Mouse (Mus musculus) adrenal gland, postnatal 36 days (tissue): ENCODE results near the gene Actl11. TPM values are rescaled to one million over a fixed set of nuclear protein-coding genes. Genes with fewer than 3 reads are reported as not detected.

Source experiments
- DNase-seq, 2 experiments: peaks; one replicate each; pipeline ENCODE4 v3.0.0; 2021; ENCODE audit warnings: mixed read lengths in 1 of 2
- total RNA-seq, 2 experiments: library from RNA; stranded (reverse); gene quantifications; 2 replicates each; pipeline ENCODE4 v1.2.3; 2021

The Actl11 gene
- total RNA-seq, 2 experiments from 2014 or later, result not detected

- DNase-seq, result peak in 1 of 2 experiments; percentile 49
These were observed 33.6 kb downstream of the Actl11 start for GRCm38 (mm10) chr9:107961881-107962280.

DNA sequence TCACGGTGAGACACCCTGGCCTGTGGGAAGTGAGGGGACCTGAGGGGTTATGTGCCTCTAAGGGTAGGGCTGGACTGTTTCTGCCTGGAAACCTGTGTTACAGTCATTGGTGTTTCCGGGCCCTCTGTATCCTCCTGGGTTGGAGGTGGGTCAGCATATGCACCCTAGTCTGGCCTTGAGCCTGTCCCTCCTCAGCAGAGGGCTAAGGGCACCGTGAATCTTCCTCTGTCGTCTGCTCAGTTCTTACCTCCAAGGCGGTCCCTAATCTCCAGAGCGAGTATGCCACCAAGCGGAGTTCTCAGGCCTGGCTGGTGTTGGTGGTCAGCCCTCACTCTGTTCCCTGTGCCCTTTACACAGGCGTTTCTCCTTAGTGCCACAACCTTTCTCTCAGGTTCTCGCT is 34.6 kb downstream of the Actl11 start:
- no peak for DNase-seq

DNA sequence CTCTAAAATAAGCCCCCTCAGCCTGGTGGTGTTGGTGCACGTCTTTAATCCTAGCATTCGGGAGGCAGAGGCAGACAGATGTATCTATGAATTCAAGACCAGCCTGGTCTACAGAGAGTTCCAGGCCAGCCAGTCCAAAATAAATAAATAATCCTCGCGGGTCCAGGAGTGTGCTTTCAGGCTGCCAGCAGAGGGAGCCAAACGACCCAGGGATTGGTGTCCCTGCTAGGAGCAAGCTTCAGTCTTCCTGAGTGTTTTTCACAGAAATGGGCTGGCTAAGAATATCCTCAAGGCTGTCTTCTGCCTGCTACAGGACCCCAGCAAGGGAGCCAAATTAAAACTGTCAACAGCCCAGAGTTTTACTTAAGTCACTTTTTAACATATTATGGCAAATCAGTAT is 35.4 kb downstream of the Actl11 start:
- peak; percentile 85 to 91 for DNase-seq

GRCm38 (mm10) chr9:107964681-107965080 is 36.4 kb downstream of the Actl11 start:
- no peak for DNase-seq

DNA sequence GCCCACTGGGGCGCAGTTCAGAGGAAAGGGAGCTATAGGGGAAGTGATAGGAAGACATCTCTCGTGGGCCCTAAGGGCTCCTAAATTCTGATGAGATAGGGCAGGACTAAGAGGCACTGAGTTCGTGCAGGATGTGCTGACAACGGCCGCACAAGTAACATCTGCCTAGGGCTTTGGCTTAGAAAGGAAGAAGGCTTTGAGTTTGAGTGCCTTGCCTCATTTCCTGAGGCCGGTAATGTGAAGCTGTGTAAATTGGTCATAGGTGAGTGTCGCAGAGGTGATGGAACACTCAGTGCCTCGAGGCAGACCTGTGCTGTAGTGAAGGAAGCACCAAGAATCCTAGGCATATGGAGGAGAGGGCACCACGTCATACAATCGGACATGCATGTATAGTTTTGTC is 38.4 kb downstream of the Actl11 start:
- DNase-seq, result no peak

GRCm38 (mm10) chr9:107967437-107967836 is 39.2 kb downstream of the Actl11 start:
- DNase-seq, result no peak

DNA sequence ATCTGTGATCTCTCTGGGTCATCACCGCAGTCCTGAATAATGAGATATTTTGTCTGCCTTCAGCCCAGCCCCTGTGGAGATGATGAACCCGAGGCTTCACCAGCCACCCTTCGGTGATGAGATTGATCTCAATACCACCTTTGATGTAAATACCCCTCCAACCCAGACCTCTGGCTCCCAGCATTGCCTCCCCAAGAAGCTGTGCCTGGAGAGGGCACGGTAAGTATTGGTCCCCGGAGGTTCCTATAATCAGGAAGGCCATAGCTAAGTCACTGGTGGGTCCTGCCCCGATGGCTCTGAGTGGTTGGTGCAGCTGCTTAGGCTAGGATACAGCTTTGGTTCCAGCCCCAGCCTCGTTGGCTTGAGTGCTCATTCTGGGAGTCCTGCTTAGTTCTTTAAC is 40.3 kb downstream of the Actl11 start:
- no peak for DNase-seq

DNA sequence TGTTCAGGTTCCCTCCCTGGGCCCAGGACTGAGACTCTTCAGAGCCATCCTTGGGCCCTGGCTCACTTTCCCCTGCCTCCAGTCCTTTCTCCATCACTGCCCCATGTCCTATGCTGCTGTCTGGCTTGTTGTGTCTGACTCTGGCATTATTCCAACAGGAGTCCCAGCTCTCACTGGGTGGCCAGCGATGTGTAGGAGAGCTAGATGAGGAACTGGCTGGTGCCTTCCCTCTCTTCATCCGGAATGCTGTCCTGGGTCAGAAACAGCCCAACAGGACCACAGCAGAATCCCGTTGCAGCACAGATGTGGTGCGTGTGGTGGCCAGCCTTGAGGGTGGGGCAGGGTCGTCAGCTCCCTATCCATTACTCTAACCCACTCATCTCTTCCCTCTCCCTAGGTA is 42.0 kb downstream of the Actl11 start:
- no peak for DNase-seq

- no peak for DNase-seq
These were observed 43.6 kb downstream of the Actl11 start for GRCm38 (mm10) chr9:107971690-107972541.

DNA sequence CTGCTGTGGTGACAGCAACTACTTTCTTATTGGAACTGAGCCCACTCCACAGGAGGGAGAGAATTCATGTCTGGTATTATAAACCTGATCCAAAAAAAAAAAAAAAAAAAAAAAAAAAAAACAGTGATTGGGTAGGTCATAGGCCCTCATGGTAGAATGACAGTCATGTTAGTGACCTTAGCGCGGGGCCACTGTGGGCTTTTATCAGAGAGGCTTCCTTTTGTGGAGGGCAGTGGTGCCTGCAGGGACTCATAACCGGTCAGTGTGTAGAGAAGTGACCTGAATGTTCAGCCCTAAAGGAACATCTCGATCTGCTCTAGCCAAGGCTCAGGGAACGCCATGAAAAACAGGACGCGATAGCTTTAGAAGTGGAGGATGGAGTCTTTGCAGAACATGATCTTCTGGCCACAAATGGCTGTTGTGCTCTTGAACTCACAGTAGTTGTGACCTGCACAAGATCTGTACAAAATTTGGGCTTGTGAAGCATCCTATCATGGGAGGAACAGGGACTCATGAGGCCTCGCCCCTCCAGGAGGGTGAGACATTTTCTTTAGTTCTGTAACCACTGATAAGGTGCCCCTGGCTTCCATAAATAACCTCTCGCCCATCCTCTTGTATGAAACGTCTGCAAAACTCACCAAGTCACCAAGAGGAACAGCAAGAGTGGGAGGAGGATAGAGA is 46.4 kb downstream of the Actl11 start:
- no peak for DNase-seq

DNA sequence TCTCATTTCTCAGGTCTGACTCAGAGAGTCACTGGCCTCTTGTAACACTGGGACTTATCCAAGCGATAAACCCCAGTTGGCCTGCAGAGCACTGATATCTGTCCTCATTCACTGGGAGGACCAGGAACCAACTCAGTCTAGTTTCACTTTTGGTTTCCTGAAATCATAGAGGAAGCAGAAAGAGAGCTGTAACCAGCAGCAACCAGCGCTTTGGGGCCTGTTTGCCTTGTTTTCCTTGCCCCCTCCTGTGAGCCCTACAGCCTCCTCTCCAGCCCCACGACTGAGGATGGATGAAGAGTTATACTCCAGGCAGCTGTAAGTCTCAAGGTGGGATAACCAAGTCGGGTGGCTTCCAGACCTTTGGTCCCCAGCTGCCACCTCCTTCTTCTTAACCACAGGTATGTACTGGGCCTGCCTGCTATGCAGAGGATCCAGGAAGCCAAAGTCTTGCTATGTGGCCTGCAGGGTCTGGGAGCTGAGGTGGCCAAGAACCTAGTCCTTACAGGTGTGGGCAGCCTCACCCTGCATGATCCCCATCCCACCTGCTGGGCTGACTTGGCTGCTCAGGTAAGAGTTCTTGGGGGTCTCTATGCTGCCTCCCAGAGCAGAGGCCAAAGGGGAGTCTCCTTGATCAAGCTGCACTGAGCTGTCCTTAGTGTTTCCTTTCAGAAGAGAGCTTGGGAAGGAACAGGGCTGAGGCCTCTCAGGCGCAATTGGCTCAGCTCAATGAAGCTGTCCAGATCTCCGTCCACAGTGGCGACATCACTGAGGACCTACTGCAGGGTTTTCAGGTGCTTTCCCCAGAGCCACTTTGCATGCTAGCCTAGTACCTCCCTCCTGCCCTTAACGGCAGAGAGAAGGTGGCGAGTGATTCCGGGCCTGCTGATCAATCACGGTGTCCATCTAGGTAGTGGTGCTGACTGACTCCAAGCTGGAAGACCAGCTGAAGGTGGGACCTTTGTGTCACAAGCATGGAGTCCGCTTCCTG is 47.4 kb downstream of the Actl11 start, which contains the start of gene Uba7:
Uba7 (plus strand) TSS at position 107 of the 988 bp plus-strand sequence.
- DNase-seq, result peak in 1 of 2 experiments; percentile 35

GRCm38 (mm10) chr9:107978815-107979214 is 50.5 kb downstream of the Actl11 start:
- DNase-seq, result no peak

Other genes with a start within 250 kb of the Actl11 start
- gene Gnat1, start 248.8 kb upstream of the Actl11 start, total RNA-seq, result not detected
- 10 to 100 TPM; 22.6 to 41.3 TPM for gene Sema3f, start 218.0 kb upstream of the Actl11 start, total RNA-seq
- 100 to 1,000 TPM in 1 of 2 experiments, 10 to 100 TPM in 1; 91.6 to 126 TPM for gene Rbm5, start 157.5 kb upstream of the Actl11 start, total RNA-seq
- 10 to 100 TPM; 45.6 to 55.8 TPM for gene Rbm6, start 55.2 kb upstream of the Actl11 start, total RNA-seq
- 10 to 100 TPM; 17.7 to 19.8 TPM for gene Mon1a, start 40.3 kb upstream of the Actl11 start, total RNA-seq
- gene Mst1r, start 21.6 kb upstream of the Actl11 start, total RNA-seq, result 10 to 100 TPM in 1 of 2 experiments, 1 to 10 TPM in 1; 5.2 to 11.9 TPM
- gene Camkv, start 7.2 kb downstream of the Actl11 start, total RNA-seq, result 1 to 10 TPM; 2.9 to 3.6 TPM
- gene Traip, start 21.7 kb downstream of the Actl11 start, total RNA-seq, result 1 to 10 TPM; 2.0 to 3.0 TPM
- 10 to 100 TPM; 15.8 to 21.3 TPM for gene Uba7, start 47.0 kb downstream of the Actl11 start, total RNA-seq
- gene Gm20661, start 54.6 kb downstream of the Actl11 start, total RNA-seq, result under 1 TPM; 0.33 to 0.40 TPM
- gene Inka1, start 57.4 kb downstream of the Actl11 start, total RNA-seq, result 1 to 10 TPM; 4.0 to 5.7 TPM
- 1 to 10 TPM in 1 of 2 experiments, under 1 TPM in 1; 0.26 to 2.1 TPM for gene Cdhr4, start 64.0 kb downstream of the Actl11 start, total RNA-seq
- 1 to 10 TPM; 1.1 to 1.7 TPM for gene Gm20662, start 67.9 kb downstream of the Actl11 start, total RNA-seq
- gene Ip6k1, start 74.0 kb downstream of the Actl11 start, total RNA-seq, result 100 to 1,000 TPM; 124 to 129 TPM
- gene Gmppb, start 120.8 kb downstream of the Actl11 start, total RNA-seq, result 10 to 100 TPM; 27.0 to 28.5 TPM
- gene Amigo3, start 124.7 kb downstream of the Actl11 start, total RNA-seq, result 1 to 10 TPM; 4.5 to 4.7 TPM
- gene Mst1, start 152.0 kb downstream of the Actl11 start, total RNA-seq, result under 1 TPM; 0.17 to 0.49 TPM
- 10 to 100 TPM; 54.3 to 57.1 TPM for gene Rnf123, start 154.9 kb downstream of the Actl11 start, total RNA-seq
- gene Apeh, start 166.1 kb downstream of the Actl11 start, total RNA-seq, result 10 to 100 TPM; 72.7 to 88.0 TPM